Mouse (Mus musculus): ENCODE results near the gene Mrpl45.

- TF ChIP-seq CTCF (IDR thresholded peaks at IDR 0.05; ENCODE audit: borderline replicate concordance, insufficient read depth, low read depth, low read length) = no peak
- no peak for TF ChIP-seq POLR2A (IDR thresholded peaks at IDR 0.05; ENCODE audit: borderline replicate concordance, insufficient read depth, low read length)
Observed at GRCm38 (mm10) chr11:97272835-97273234, 42.7 kb upstream of the Mrpl45 start.
